Mouse (Mus musculus) embryonic stem cell, embryonic (primary cell): ENCODE results near the gene Cnksr1.

Experiments
- CTCF ChIA-PET, 4 experiments: fragments of 300-600 bp in 2 of 4; fragments of 350-600 bp in 2 of 4; sonication (Branson Sonifier 250); formaldehyde crosslinking; loops; one replicate each; lab custom pipeline; 2022; ENCODE audit warnings: inconsistent platforms in 2 of 4; lab: Charles Lee
- POLR2A ChIA-PET, 4 experiments: fragments of 300-600 bp in 2 of 4; fragments of 350-600 bp in 2 of 4; sonication (Branson Sonifier 250); formaldehyde crosslinking; loops; one replicate each; lab custom pipeline; 2022; ENCODE audit warnings: antibody characterized with exemption in 4 of 4, inconsistent platforms in 1 of 4; lab: Charles Lee

Gene Cnksr1

DNA sequence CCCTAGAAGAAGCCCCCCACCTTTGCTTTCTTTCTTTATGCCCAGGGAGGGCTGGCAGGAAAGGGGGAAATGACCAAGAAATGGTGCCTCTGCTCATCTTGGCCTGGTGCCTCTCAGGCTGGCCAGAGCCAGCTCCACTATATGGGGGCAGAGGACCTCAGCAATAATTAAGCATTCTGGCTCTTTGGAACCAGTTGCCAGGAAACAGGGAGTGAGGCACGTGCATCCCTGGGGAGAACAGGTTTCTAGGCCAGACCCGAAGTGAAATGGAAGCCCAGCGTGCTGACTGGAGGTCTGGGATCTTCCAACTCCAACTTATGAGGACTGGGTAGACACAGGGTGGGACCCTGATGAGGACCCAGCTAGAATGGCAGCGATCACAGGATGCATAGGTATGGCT lies 8.1 kb upstream of the Cnksr1 start:
- ChIA-PET POLR2A (interaction anchor here in 2 of 4 experiments (0.6 to 2.9 kb wide), 5 partner anchors 22 to 80 kb away, joined by 3 to 6 read pairs (median 4); partner anchors contain the start of gene Cep85 (in 2 of the 2)), CTCF (interaction anchor here in 2 of 4 experiments (0.9 to 1.9 kb wide), 4 partner anchors 10 to 147 kb away, joined by 3 to 9 read pairs (median 4); partner anchors contain the start of gene Cep85 (in 1 of the 2))

DNA sequence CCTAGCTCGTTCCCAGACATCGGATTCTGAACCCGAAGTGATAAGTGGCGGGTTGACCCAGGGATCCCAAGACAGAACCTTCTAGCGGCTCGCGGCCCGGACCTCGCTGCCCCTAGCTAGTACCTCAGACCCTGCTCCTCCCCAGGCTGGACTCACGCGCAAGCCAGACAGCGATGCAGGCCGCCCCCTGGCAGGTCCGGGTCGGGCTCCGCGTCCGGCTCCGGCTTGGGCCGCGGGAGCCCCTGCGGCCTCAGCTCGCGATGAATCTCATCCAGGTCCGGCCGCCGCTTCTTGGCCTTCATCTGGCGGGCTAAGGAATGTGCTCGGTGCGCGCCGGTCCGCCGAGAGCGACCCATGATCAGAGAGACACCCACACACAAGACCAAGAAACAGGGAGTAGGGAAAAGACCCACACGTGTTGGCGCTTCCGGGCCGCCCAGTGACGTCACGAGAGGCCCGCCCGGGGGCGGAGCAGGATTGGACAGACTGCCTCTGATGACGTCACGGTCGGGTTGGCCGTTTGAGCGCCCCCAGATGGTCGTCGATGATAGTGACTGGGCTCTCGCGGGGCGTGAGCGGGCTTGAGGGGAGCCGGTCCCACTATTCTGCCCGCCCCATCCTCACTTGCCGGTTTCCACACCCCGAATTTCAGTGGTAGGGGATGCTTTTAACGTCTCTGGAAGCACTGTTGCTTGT lies 7.1 kb upstream of the Cnksr1 start, which contains the start of gene Zfp593:
TSS of gene Zfp593 (minus strand) at position 445 of the 696 bp plus-strand sequence.
- CTCF ChIA-PET = interaction anchor here in 3 of 4 experiments (0.5 to 1.9 kb wide), 9 partner anchors 9 to 150 kb away, joined by 3 to 9 read pairs (median 3); partner anchors contain the start of genes Cep85 (in 1 of the 3) and Grrp1 (in 1 of the 3)
- POLR2A ChIA-PET = interaction anchor here in 3 of 4 experiments (0.6 to 2.9 kb wide), 13 partner anchors 12 to 572 kb away, joined by 3 to 7 read pairs (median 4); partner anchors contain the start of genes Catsper4 (in 2 of the 3), Pdik1l (in 2 of the 3) and Slc30a2 (in 1 of the 3)

GRCm38 (mm10) chr4:134243516-134244250 lies 5.5 kb upstream of the Cnksr1 start, which contains the start of gene E130218I03Rik:
E130218I03Rik (plus strand) TSS chr4:134243662.
- ChIA-PET CTCF (interaction anchor here in 1 of 4 experiments (0.9 kb wide), 1 partner anchor 50 kb away, joined by 3 read pairs; no protein-coding TSS in a partner anchor), POLR2A (interaction anchor here in 2 of 4 experiments (1.3 to 2.9 kb wide), 7 partner anchors 10 to 186 kb away, joined by 3 to 6 read pairs (median 5); partner anchors contain the start of genes Catsper4 (in 1 of the 2) and Cep85 (in 1 of the 2))

DNA sequence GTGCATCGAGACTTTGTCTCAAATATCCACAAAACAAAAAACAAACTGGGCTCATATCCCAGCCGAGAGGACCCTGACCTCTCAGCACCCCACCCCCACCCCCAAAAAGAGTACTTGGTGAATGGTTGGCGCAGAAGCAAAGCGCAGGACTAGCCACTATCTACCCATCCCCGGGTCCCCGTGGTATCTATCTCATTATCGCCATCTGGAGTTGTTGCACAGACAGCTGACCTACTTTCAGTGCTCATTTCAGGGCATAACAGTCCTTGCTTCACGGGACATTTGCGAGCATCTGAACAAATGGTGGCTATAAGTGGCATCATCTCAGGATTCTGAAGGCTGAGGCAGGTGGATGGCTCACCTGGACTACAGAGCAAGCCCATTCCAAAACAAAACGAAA lies 487 bp upstream of the Cnksr1 start:
- ChIA-PET POLR2A (interaction anchor here in 2 of 4 experiments (0.6 to 2.4 kb wide), 7 partner anchors 11 to 154 kb away, joined by 3 to 8 read pairs (median 3); partner anchors contain the start of gene Grrp1 (in 1 of the 2)), CTCF (interaction anchor here in 2 of 4 experiments (0.6 to 1.4 kb wide), 4 partner anchors 24 to 170 kb away, joined by 3 to 10 read pairs (median 4); partner anchors contain the start of gene Pdik1l (in 1 of the 2))

DNA sequence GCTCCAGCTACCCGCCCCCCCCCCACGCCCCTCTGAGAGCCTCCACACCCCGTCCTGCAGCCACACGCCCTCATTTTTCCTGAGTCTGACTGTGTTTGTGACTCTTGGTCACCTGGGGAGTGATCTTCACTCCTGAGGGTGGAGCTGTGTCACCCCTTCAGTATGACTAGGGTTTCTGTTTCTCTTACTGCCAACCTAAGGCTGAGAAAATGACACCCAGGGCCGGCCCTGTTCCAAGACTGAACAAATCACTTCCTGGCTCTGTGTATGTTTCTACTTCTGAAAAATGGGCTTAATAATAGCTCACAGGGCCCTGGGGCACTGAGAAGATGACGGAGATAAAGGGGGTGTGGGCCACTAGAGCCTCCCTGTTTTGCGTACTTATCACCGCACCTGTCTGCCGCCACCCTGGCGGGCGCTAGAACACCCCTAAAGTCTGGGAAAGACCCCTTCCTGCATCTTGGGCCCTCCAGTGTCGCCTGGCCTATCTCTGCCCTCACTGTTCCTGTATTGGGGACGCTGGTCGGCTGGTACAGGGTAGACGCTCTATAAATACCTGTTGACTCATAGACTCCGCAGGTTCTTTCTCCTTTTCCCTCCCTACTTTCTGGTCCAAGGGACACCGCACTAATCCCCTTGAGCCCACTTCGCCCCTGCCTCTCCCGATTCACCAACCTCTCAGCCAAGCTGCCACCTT lies 469 bp downstream of the Cnksr1 start:
- ChIA-PET POLR2A (interaction anchor here in 3 of 4 experiments (0.6 to 2.4 kb wide), 5 partner anchors 10 to 202 kb away, joined by 3 to 8 read pairs (median 3); partner anchors contain the start of gene Catsper4 (in 1 of the 3)), CTCF (interaction anchor here in 2 of 4 experiments (0.6 to 1.4 kb wide), 3 partner anchors 25 to 1356 kb away, joined by 3 to 4 read pairs (median 3); partner anchors contain the start of gene Cep85 (in 1 of the 2))

DNA sequence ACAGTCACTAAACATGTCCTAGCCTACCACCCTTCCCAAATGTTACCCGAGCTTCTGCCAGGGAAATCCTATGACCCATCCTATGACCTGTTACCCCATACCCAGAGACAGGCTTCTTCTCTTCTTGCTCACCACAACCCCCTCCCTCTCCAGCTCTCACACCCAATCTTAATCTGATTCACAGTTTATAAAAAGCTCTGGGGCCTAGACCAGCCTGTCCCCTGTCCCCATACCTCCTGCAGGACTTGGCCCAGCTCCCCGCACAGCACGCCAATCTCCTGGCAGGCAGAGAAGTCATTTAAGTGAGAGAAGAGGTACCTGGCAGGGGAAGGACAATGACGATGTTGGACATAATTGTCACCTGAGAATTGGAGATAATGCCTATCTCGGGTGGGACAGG lies 3.3 kb downstream of the Cnksr1 start:
- POLR2A ChIA-PET = interaction anchor here in 1 of 4 experiments (0.7 to 2.0 kb wide), 5 partner anchors 16 to 1013 kb away, joined by 3 to 5 read pairs (median 3); no protein-coding TSS in a partner anchor
- CTCF ChIA-PET = no interaction called here

- POLR2A ChIA-PET = interaction anchor here in 1 of 4 experiments (0.8 to 1.6 kb wide), 4 partner anchors 9 to 43 kb away, joined by 3 to 6 read pairs (median 4); partner anchors contain the start of genes Cep85 and Zfp593
These were observed 7.8 kb downstream of the Cnksr1 start for GRCm38 (mm10) chr4:134230431-134230830.

DNA sequence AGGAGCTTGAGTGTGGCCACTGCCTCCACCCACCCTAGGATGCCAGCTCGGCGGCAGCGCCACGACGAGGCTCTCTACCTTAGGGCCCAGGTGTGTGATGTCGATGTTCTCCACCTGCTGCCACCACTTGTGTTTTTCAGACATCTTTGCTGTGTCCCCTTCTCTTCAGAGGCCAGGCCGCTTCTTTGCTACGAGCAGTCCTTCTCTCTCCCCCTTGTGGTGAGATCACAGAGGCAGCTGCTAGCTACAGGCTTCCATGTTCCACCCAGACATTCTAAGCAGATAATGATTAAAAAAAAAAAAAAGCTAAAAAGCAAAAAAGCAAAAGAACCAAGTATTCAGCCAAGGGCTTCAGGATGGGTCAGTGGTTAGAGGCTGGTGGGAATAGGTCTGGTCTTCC lies 11.0 kb downstream of the Cnksr1 start, which contains the start of gene Catsper4:
TSS of gene Catsper4 (minus strand) at position 190 of the 400 bp plus-strand sequence.
- ChIA-PET CTCF (interaction anchor here (0.6 to 1.6 kb wide), 4 partner anchors 18 to 569 kb away, joined by 3 to 4 read pairs (median 3); partner anchors contain the start of gene Pdik1l (in 1 of the 4)), POLR2A (interaction anchor here in 2 of 4 experiments (0.5 to 1.8 kb wide), 6 partner anchors 10 to 1190 kb away, joined by 3 to 5 read pairs (median 4); partner anchors contain the start of genes Cep85 (in 1 of the 2) and Zfp593 (in 1 of the 2))

More at GRCm38 (mm10) chr4:134230431-134230830, 7.8 kb downstream of the Cnksr1 start:
- CTCF ChIA-PET = interaction anchor here in 2 of 4 experiments (0.6 to 1.1 kb wide), 4 partner anchors 9 to 540 kb away, joined by 3 to 7 read pairs (median 6); partner anchors contain the start of gene Cep85 (in 1 of the 2)

- CTCF ChIA-PET = interaction anchor here in 1 of 4 experiments (1.8 kb wide), 1 partner anchor 36 kb away, joined by 5 read pairs; the partner anchor contains the start of gene Cep85
- POLR2A ChIA-PET = interaction anchor here in 2 of 4 experiments (0.8 to 0.9 kb wide), 2 partner anchors 120 to 482 kb away, joined by 3 to 5 read pairs; partner anchors contain the start of gene Slc30a2 (in 1 of the 2)
These were observed 15.2 kb downstream of the Cnksr1 start for GRCm38 (mm10) chr4:134222793-134223600.

- POLR2A ChIA-PET = interaction anchor here in 1 of 4 experiments (0.6 to 2.6 kb wide), 6 partner anchors 17 to 528 kb away, joined by 3 to 12 read pairs (median 4); partner anchors contain the start of genes Cep85 and Zfp593
These were observed 31.6 kb downstream of the Cnksr1 start for GRCm38 (mm10) chr4:134206488-134207053.

GRCm38 (mm10) chr4:134203340-134203896 lies 34.8 kb downstream of the Cnksr1 start:
- CTCF ChIA-PET = interaction anchor here (0.5 to 1.6 kb wide), 11 partner anchors 12 to 297 kb away, joined by 3 to 6 read pairs (median 3); partner anchors contain the start of gene Cep85 (in 2 of the 4)
- POLR2A ChIA-PET = interaction anchor here in 2 of 4 experiments (0.6 to 1.6 kb wide), 6 partner anchors 17 to 986 kb away, joined by 3 to 7 read pairs (median 3); partner anchors contain the start of genes Cep85 (in 2 of the 2), Pafah2 (in 1 of the 2) and Sh3bgrl3 (in 1 of the 2)

More at GRCm38 (mm10) chr4:134206488-134207053, 31.6 kb downstream of the Cnksr1 start:
- CTCF ChIA-PET = interaction anchor here in 2 of 4 experiments (0.5 to 1.5 kb wide), 6 partner anchors 20 to 195 kb away, joined by 3 to 4 read pairs (median 3); partner anchors contain the start of gene Cep85 (in 2 of the 2)

DNA sequence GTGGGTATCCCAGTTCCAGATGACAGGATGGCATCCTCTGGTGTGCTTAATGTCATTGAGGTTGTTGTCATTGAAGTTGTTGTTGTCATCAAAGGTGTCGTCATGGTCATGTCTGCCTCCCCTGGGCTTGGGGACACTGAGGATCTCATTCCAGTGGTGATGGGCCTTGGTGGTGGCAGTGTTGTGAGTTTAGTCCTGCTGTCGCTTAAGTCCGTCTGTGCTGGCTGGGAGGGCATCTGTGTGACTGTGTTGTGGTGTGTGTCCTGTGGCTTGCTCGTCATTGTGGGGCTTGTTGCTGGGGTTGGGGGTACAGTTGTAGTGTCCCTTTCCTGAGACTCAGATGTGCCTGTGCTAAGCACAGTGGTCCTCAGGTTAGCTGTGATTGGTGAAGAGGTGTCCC lies 35.3 kb downstream of the Cnksr1 start, which contains the start of gene Gm7534:
TSS of gene Gm7534 (minus strand) at position 101 of the 400 bp plus-strand sequence.
- POLR2A ChIA-PET = interaction anchor here in 1 of 4 experiments (1.5 to 1.6 kb wide), 2 partner anchors 16 to 193 kb away, joined by 3 to 7 read pairs; partner anchors contain the start of genes Cep85 and Pafah2
- CTCF ChIA-PET = interaction anchor here in 1 of 4 experiments (0.8 to 1.6 kb wide), 3 partner anchors 16 to 89 kb away, joined by 3 to 6 read pairs (median 4); partner anchors contain the start of gene Cep85

GRCm38 (mm10) chr4:134199371-134199770 lies 38.8 kb downstream of the Cnksr1 start:
- POLR2A ChIA-PET = interaction anchor here in 3 of 4 experiments (0.6 to 1.3 kb wide), 9 partner anchors 12 to 300 kb away, joined by 3 to 9 read pairs (median 4); partner anchors contain the start of genes Cep85 (in 2 of the 3) and Sh3bgrl3 (in 1 of the 3)

More at GRCm38 (mm10) chr4:134199371-134199770, 38.8 kb downstream of the Cnksr1 start:
- CTCF ChIA-PET = interaction anchor here in 2 of 4 experiments (0.5 to 1.8 kb wide), 8 partner anchors 9 to 866 kb away, joined by 3 to 12 read pairs (median 3); partner anchors contain the start of genes Cep85 (in 2 of the 2) and Paqr7 (in 1 of the 2)
